Mouse (Mus musculus): ENCODE measurements around the gene Nudt19. TPM values are rescaled to one million over a fixed set of nuclear protein-coding genes. Genes with fewer than 3 reads are reported as not detected.
"Not testable (repeated sequence)": the region's sequence is repeated elsewhere in the genome, so short reads cannot be mapped to it uniquely, and the experiment has no call there.

The Nudt19 gene
- total RNA-seq (2015; ENCODE audit: low replicate concordance): 55.3 and 55.8 TPM in 2 replicates
- total RNA-seq (2017; ENCODE audit: low replicate concordance): 10.0 and 24.4 TPM in 2 replicates

GRCm38 (mm10) chr7:35556205-35556603 is at the start of gene Nudt19:
Nudt19 (minus strand) TSS chr7:35556304.
- ATAC-seq (replicated peaks; ENCODE audit: low FRiP score, poor library complexity, severe bottlenecking): no peak

GRCm38 (mm10) chr7:35602766-35603165 is 46.7 kb upstream of the Nudt19 start:
- no peak for ATAC-seq (replicated peaks; ENCODE audit: low FRiP score, poor library complexity, severe bottlenecking)

DNA sequence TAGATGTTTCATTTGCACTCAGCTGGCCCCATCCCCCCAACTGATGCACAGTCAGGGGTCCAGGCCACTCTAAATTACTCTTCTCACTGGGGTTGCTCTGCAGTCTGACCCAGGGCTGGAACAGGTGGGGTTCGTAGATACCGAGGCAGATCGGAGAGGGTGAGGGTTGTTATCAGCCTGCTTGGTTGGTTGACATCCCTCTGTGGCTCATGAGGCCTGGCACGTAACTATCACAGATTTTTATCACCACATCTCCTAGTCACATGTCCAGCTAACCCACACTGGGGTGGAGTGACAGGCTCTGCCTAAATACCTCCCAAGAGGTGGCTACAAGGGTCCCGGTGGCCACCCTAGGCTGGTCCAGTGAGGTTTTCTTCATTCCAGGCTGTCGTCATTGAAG is 45.0 kb upstream of the Nudt19 start:
- peak; percentile 50 for ATAC-seq (replicated peaks; ENCODE audit: low FRiP score, poor library complexity, severe bottlenecking)

- no peak for ATAC-seq (replicated peaks; ENCODE audit: low FRiP score, poor library complexity, severe bottlenecking)
Observed at GRCm38 (mm10) chr7:35600031-35600430, 43.9 kb upstream of the Nudt19 start.

- no peak for ATAC-seq (replicated peaks; ENCODE audit: low FRiP score, poor library complexity, severe bottlenecking)
Observed at GRCm38 (mm10) chr7:35599492-35599891, 43.4 kb upstream of the Nudt19 start.

DNA sequence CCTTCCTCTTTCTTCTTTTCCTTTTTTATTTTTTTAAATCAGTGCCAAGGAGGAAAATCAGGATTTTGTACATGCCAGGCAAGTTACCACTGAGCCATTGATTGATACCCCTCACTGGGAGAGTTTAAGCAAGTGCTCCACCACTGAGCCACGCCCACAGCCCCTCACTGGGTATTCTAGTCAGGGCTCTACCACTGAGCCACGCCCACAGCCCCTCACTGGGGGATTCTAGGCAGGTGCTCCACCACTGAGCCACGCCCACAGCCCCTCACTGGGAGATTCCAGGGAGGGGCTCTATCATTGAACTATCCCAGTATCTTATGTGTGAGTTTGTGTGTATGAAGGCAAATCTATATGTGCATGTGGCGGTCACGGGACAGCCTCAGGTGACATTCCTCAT is 38.2 kb upstream of the Nudt19 start:
- ATAC-seq (replicated peaks; ENCODE audit: low FRiP score, poor library complexity, severe bottlenecking): no peak

DNA sequence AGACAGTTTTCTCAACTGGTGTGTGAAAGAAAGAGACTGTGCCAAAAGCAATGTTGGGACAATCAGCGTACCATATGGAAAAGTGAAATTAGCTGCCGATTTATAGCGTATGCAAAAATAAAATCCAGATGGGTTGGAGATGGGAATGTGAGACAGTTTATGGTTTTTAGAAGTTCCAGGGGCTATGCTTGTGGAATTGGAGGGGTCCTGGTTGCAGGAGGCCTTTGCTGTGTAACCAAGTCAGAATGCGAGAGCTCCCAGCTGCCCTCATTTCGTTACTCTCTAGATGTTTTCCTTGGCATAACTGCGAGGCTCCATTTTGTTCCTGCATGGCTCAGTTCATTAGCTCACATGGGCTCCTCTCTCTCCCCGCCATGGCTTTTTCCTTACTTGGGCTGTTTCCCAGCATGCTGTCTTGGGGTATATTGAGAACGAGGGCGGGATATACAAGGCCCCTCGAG is 34.7 kb upstream of the Nudt19 start:
- no peak for ATAC-seq (replicated peaks; ENCODE audit: low FRiP score, poor library complexity, severe bottlenecking)

- ATAC-seq (replicated peaks; ENCODE audit: low FRiP score, poor library complexity, severe bottlenecking): no peak
Observed at GRCm38 (mm10) chr7:35589485-35589884, 33.4 kb upstream of the Nudt19 start.

- ATAC-seq (replicated peaks; ENCODE audit: low FRiP score, poor library complexity, severe bottlenecking): no peak
Observed at GRCm38 (mm10) chr7:35588680-35589428, 32.8 kb upstream of the Nudt19 start.

DNA sequence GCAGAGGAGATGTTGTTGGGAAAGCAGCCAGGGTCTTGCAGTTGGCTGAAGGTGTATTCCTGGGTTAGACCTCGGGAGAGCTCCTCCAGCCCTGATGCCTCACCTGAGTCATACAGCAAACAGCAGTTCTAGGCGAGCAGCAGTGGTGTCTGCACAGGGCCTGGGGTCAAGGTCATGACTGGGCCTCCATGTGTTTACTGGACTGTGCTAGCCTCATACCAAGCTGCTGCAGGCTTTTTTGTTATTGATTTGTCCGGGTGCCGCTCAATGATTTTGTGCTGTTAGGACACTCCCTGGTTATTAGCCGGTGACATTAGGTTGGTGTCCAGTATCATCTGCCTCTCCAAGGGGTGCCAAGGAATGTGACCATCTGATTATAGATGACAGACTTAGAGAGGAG is 31.6 kb upstream of the Nudt19 start:
- ATAC-seq (replicated peaks; ENCODE audit: low FRiP score, poor library complexity, severe bottlenecking): no peak

DNA sequence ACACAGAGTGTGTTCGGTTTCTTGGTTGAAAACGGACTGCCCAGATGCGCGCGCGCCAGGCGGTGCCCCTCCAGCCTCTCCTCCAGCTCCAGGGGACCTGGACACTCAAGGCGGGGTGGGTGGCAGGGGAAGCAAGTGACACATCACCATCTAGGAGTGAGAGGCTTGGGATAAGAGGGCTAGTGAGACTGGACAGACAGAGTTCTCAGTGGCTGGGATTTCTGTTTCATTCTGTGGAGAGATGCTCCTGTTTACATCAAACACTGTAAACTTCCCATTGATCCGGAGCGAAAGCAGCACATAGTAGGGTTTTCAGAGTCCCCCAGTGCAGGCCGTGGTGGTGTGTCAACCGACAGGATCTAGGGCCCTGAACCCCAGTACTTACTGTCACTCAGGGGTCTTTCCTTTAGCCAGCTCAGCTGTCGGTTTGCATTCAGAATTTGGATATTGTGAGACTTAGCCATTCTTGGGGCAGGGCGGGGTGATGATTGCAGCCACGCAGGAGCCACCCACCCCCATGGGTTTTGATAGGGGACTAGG is 30.9 kb upstream of the Nudt19 start:
- no peak for ATAC-seq (replicated peaks; ENCODE audit: low FRiP score, poor library complexity, severe bottlenecking)

- peak; percentile 95 for ATAC-seq (replicated peaks; ENCODE audit: low FRiP score, poor library complexity, severe bottlenecking)
Observed at GRCm38 (mm10) chr7:35586055-35586905, 30.2 kb upstream of the Nudt19 start, which contains the start of gene Ankrd27. Ankrd27 (plus strand) TSS chr7:35586244.

DNA sequence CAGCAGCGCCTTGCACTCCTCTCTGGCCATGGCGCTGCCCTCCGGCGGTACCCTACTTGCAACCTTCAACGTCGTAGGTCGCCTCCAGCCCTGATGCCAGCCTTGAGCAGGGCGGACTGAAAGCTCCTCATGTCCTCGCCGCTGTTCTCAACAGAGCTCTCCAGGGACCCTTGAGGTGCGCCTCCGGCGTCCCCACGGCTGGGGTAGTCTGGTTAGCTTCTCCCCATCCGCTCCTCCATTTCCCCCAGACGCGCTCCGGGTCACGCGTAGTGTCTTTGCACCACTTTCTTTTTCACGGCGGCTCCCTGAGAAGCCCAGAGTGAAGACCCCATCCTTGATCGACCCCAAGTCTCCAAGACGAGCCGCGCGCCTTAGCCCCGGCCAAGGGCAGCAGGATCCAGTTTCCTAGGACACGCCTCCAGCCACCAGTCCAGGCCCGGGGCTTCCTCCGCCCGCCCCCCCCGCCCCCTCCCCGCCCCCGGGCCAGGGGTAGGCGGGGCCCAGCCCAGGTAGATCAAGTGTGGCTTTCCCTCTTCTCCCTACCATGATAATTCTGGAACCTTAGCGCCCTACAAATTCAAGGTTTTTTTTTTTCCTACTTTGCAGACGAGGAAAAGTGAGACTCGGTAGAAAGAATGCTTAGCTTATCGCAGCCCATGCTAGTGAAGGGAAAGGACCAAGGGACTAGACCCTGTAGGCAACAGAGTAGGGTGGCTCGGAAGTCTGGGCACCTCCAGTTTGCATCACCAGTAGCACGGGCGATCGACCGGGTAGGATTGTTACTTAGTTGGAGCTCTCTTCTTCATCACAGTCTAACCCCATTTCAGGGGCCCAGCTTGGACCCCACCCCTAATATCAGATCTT is 29.3 kb upstream of the Nudt19 start, which contains the start of gene Rgs9bp:
Gene Rgs9bp, minus strand, starts transcription at position 392 of the 864 bp plus-strand sequence.
- peak; percentile 58 for ATAC-seq (replicated peaks; ENCODE audit: low FRiP score, poor library complexity, severe bottlenecking)

DNA sequence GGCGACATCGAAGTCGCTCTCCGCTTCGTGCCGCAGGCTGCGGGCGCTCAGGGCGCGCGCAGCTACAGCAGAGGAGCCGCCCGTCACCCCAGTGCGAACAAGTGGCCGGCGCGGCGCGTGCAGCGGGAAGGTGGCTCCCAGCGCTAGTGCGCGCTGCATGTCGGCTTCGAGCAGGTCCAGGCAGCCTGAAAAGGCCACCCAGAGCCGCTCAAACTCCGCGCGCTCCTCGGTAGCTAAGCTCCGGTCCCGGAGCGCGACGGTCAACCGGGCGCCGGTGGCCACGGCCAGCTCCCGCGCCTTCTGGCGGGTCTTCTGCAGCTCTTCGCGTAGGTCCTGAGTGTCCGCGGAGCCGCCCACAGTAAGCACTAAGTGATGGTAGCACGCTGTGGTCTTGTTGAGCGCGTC is 28.7 kb upstream of the Nudt19 start:
- no peak for ATAC-seq (replicated peaks; ENCODE audit: low FRiP score, poor library complexity, severe bottlenecking)

DNA sequence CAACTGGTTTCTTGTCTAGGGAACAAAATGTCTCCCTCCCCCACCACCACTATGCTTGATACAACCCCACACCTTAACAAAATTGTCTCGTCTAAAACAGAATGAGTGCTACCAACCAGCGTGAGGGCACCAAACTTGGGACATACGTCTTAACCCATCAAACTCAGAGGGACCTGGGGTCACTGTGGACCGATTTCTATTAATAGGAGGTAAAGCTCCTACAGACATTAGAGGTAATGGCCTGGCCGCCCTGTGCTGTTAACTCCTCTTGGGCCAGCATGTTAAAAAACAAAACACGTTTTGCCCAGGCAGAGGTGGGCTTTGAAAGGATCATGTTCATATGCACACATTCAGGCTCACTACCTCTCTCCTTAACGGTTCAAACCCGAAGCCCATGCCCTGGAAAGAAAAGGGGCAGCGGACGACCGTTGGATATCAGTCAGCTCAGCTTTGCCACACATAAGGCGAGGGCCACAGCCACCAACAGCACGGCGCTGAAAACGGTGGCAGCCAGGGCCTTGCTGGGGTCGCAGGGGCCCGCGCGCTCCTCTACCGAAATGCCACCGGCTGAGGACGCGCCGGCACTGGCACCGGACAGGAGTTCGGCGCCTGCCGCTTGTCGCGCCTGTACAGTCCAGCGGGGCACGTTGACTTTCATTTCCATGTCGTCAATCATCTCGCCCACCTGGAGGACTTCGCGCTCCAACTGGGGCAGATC is 28.1 kb upstream of the Nudt19 start:
- no peak for ATAC-seq (replicated peaks; ENCODE audit: low FRiP score, poor library complexity, severe bottlenecking)

DNA sequence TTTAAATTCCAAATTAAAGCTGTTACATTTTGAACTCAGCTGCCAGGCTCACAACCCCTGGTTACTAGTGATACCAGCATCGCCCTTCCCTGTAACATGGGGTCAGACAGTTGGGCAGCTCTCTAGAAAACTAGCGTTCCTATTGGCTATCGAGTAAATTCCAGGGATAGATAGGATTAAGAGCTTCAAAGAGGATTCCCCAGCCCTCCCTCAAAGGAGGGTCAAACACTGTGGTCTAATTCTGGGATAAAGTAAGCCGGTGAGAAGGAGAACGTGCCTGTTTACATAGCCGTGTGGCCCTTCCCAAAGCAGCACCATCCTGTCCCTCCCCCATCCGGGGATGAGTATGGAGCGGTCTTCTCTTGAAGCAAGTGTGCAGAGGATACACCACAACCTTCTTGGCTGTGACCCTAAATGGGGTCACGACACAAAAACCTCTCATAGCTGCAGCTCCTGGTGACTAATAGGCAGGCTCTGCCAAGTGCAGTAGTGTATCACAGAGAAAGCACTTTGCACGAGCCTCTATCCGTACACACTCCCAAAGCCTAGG is 27.4 kb upstream of the Nudt19 start:
- ATAC-seq (replicated peaks; ENCODE audit: low FRiP score, poor library complexity, severe bottlenecking): no peak

GRCm38 (mm10) chr7:35582719-35583118 is 26.6 kb upstream of the Nudt19 start:
- ATAC-seq (replicated peaks; ENCODE audit: low FRiP score, poor library complexity, severe bottlenecking): no peak

GRCm38 (mm10) chr7:35579849-35580248 is 23.7 kb upstream of the Nudt19 start:
- peak; percentile 78 for ATAC-seq (replicated peaks; ENCODE audit: low FRiP score, poor library complexity, severe bottlenecking)

DNA sequence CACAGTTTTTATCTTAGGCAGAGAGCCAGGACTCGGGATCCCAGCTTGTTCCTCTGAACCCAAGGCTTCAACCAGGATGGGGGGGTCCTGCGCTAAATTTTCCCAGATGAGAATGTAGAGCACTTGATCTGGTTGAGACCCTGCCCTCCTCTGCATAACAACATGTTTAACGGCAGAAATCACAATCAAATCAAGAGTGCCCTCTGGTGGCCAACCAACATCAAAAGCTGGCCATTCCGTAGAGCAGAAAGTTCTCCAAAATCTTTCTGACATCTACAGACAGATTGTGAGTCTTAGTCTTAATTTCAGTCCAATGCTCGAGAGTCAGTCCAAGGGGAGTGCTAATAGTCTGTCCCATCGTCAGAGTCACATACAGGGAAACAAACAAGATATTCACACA is 14.8 kb upstream of the Nudt19 start:
- ATAC-seq (replicated peaks; ENCODE audit: low FRiP score, poor library complexity, severe bottlenecking): not testable (repeated sequence)
